Mouse (Mus musculus): ENCODE measurements around the gene Gm4922. TPM values are rescaled to one million over a fixed set of nuclear protein-coding genes. Genes with fewer than 3 reads are reported as not detected.

The Gm4922 gene
- polyA plus RNA-seq, 1 experiment: not detected

Other genes starting within 250 kb of the Gm4922 start
- 3.2 and 3.7 TPM in 2 replicates for gene Hebp2, start 240.7 kb downstream of the Gm4922 start, polyA plus RNA-seq (2012; rRNA removed)
- gene Arfgef3, start 42.8 kb downstream of the Gm4922 start, polyA plus RNA-seq (2012; rRNA removed): 18.1 and 19.7 TPM in 2 replicates
- gene Perp, start 58.2 kb upstream of the Gm4922 start, polyA plus RNA-seq (2012; rRNA removed): 6.9 and 8.0 TPM in 2 replicates
- gene Tnfaip3, start 228.9 kb upstream of the Gm4922 start, polyA plus RNA-seq (2012; rRNA removed): 2.4 and 3.1 TPM in 2 replicates